Mouse (Mus musculus): ENCODE measurements around the gene Cdh23. TPM values are rescaled to one million over a fixed set of nuclear protein-coding genes. Genes with fewer than 3 reads are reported as not detected.

Gene Cdh23
- polyA plus RNA-seq, 1 experiment = 0.19 TPM

GRCm38 (mm10) chr10:60400507-60401295 is 295.6 kb downstream of the Cdh23 start:
- Histone ChIP-seq H3K79me2 (ENCODE audit: control insufficient read depth, insufficient read depth) (no peaks in the 10 kb centered on the region), H3K27me3 (ENCODE audit: control insufficient read depth, insufficient read depth, insufficient read length) (peaks cover 10% of the 10 kb centered on the region), H3K36me3 (ENCODE audit: control insufficient read depth, insufficient read depth) (no peaks in the 10 kb centered on the region), H3K4me3 (ENCODE audit: insufficient read depth, poor library complexity, severe bottlenecking) (no peak overlapping the region), H3K79me3 (ENCODE audit: low read depth) (no peaks in the 10 kb centered on the region), H3ac (ENCODE audit: control insufficient read depth, insufficient read length, low read depth) (no peak overlapping the region)
- TF ChIP-seq MAX (IDR thresholded peaks at IDR 0.05) (no peak), MYOD1 (IDR thresholded peaks at IDR 0.05; ENCODE audit: control insufficient read depth, insufficient read length, low read depth) (no peak), CEBPB (IDR thresholded peaks at IDR 0.05; ENCODE audit: low read depth) (no peak), USF1 (IDR thresholded peaks at IDR 0.05; ENCODE audit: low read depth) (no peak), CTCF (IDR thresholded peaks at IDR 0.05; ENCODE audit: control insufficient read depth, insufficient read depth, insufficient read length) (no peak), MYOG (IDR thresholded peaks at IDR 0.05; ENCODE audit: control insufficient read depth, extremely low read depth, insufficient read length) (no peak), FOSL1 (IDR thresholded peaks at IDR 0.05; ENCODE audit: insufficient read depth, low read length, poor library complexity, severe bottlenecking) (no peak)

- H3K36me3 ChIP-seq (ENCODE audit: control insufficient read depth, insufficient read depth) = no peaks in the 10 kb centered on the region
- H3K4me3 ChIP-seq (ENCODE audit: insufficient read depth, poor library complexity, severe bottlenecking) = no peak within 1 kb of the TSS
- TF ChIP-seq CEBPB (IDR thresholded peaks at IDR 0.05; ENCODE audit: low read depth) = no peak
- H3K27me3 ChIP-seq (ENCODE audit: control insufficient read depth, insufficient read depth, insufficient read length) = peaks cover 10% of the 10 kb centered on the region
- no peak within 1 kb of the TSS for H3ac ChIP-seq (ENCODE audit: control insufficient read depth, insufficient read length, low read depth)
- no peaks in the 10 kb centered on the region for H3K79me3 ChIP-seq (ENCODE audit: low read depth)
- H3K79me2 ChIP-seq (ENCODE audit: control insufficient read depth, insufficient read depth) = no peaks in the 10 kb centered on the region
These were observed 296.8 kb downstream of the Cdh23 start, which contains the start of gene Gm17455 for GRCm38 (mm10) chr10:60399449-60399848. Gene Gm17455 (plus strand): TSS chr10:60399726.

GRCm38 (mm10) chr10:60398051-60398814 is 298.1 kb downstream of the Cdh23 start:
- TF ChIP-seq MYOD1 (IDR thresholded peaks at IDR 0.05; ENCODE audit: control insufficient read depth, insufficient read length, low read depth) (peak; percentile 57), USF1 (IDR thresholded peaks at IDR 0.05; ENCODE audit: low read depth) (no peak), MAX (IDR thresholded peaks at IDR 0.05) (no peak), CTCF (IDR thresholded peaks at IDR 0.05; ENCODE audit: control insufficient read depth, insufficient read depth, insufficient read length) (no peak)
- H3K27me3 ChIP-seq (ENCODE audit: control insufficient read depth, insufficient read depth, insufficient read length) = peaks cover 5% of the 10 kb centered on the region
- no peak overlapping the region for H3ac ChIP-seq (ENCODE audit: control insufficient read depth, insufficient read length, low read depth)
- H3K79me2 ChIP-seq (ENCODE audit: control insufficient read depth, insufficient read depth) = no peaks in the 10 kb centered on the region
- no peaks in the 10 kb centered on the region for H3K36me3 ChIP-seq (ENCODE audit: control insufficient read depth, insufficient read depth)
- no peak overlapping the region for H3K4me3 ChIP-seq (ENCODE audit: insufficient read depth, poor library complexity, severe bottlenecking)
- H3K79me3 ChIP-seq (ENCODE audit: low read depth) = no peaks in the 10 kb centered on the region

- no peak for TF ChIP-seq CEBPB (IDR thresholded peaks at IDR 0.05; ENCODE audit: low read depth)
- no peak for TF ChIP-seq MYOD1 (IDR thresholded peaks at IDR 0.05; ENCODE audit: control insufficient read depth, insufficient read length, low read depth)
- TF ChIP-seq CTCF (IDR thresholded peaks at IDR 0.05; ENCODE audit: control insufficient read depth, insufficient read depth, insufficient read length) = no peak
- TF ChIP-seq MYOG (IDR thresholded peaks at IDR 0.05; ENCODE audit: control insufficient read depth, extremely low read depth, insufficient read length) = no peak
- no peak for TF ChIP-seq MAX (IDR thresholded peaks at IDR 0.05)
- TF ChIP-seq USF1 (IDR thresholded peaks at IDR 0.05; ENCODE audit: low read depth) = no peak
- no peak for TF ChIP-seq FOSL1 (IDR thresholded peaks at IDR 0.05; ENCODE audit: insufficient read depth, low read length, poor library complexity, severe bottlenecking)
- Histone ChIP-seq H3K4me3 (ENCODE audit: insufficient read depth, poor library complexity, severe bottlenecking) (no peak overlapping the region), H3K79me2 (ENCODE audit: control insufficient read depth, insufficient read depth) (no peaks in the 10 kb centered on the region), H3ac (ENCODE audit: control insufficient read depth, insufficient read length, low read depth) (no peak overlapping the region), H3K79me3 (ENCODE audit: low read depth) (no peaks in the 10 kb centered on the region), H3K36me3 (ENCODE audit: control insufficient read depth, insufficient read depth) (no peaks in the 10 kb centered on the region), H3K27me3 (ENCODE audit: control insufficient read depth, insufficient read depth, insufficient read length) (no peaks in the 10 kb centered on the region)
These were observed 300.7 kb downstream of the Cdh23 start for GRCm38 (mm10) chr10:60395605-60396004.

- no peak for TF ChIP-seq CTCF (IDR thresholded peaks at IDR 0.05; ENCODE audit: control insufficient read depth, insufficient read depth, insufficient read length)
- TF ChIP-seq MAX (IDR thresholded peaks at IDR 0.05) = no peak
- no peak for TF ChIP-seq MYOD1 (IDR thresholded peaks at IDR 0.05; ENCODE audit: control insufficient read depth, insufficient read length, low read depth)
- no peak for TF ChIP-seq FOSL1 (IDR thresholded peaks at IDR 0.05; ENCODE audit: insufficient read depth, low read length, poor library complexity, severe bottlenecking)
- TF ChIP-seq MYOG (IDR thresholded peaks at IDR 0.05; ENCODE audit: control insufficient read depth, extremely low read depth, insufficient read length) = no peak
- no peak for TF ChIP-seq CEBPB (IDR thresholded peaks at IDR 0.05; ENCODE audit: low read depth)
- TF ChIP-seq USF1 (IDR thresholded peaks at IDR 0.05; ENCODE audit: low read depth) = no peak
- no peak overlapping the region for H3ac ChIP-seq (ENCODE audit: control insufficient read depth, insufficient read length, low read depth)
- H3K27me3 ChIP-seq (ENCODE audit: control insufficient read depth, insufficient read depth, insufficient read length) = no peaks in the 10 kb centered on the region
- no peaks in the 10 kb centered on the region for H3K79me3 ChIP-seq (ENCODE audit: low read depth)
- no peaks in the 10 kb centered on the region for H3K36me3 ChIP-seq (ENCODE audit: control insufficient read depth, insufficient read depth)
- H3K4me3 ChIP-seq (ENCODE audit: insufficient read depth, poor library complexity, severe bottlenecking) = no peak overlapping the region
- no peaks in the 10 kb centered on the region for H3K79me2 ChIP-seq (ENCODE audit: control insufficient read depth, insufficient read depth)
These were observed 301.4 kb downstream of the Cdh23 start for GRCm38 (mm10) chr10:60394936-60395335.

Measured in C2C12 (cell line).